19 mouse cellular contexts compared by ENCODE assay signal in the genomic region with DNA sequence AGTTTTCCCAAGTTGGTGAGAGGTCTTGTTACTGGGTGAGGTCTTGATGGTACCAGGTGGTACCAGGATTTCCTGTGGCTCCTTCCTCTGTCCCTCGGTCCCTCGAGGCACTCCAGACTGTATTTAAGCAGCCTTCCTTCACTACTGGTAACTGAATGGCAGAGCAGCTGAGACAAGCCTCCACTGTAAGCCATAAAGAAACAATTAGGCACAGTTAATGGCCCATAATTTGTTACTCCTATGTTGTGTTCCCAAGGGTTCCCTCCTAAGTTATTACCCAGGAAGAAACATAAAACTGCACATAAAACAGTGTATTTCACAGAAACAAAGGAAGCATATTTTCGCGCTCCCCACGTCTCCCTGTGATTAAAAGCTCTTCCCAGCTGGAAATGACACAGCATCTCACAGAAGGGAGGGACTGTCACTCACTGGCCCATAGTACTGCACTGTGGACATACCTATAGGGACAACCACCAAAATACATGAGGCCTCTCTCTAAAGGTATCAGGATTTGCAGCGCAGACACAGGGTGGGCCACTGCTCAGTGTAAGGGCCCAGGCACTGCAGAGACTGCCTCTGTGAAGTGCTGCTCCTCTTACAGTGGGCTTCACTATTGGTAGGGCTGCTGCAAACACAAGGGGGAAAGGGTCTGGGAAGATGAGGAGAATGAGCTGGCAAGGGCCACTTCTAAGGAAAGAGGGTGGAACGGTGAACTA. TPM values are rescaled to one million over a fixed set of nuclear protein-coding genes. Genes with fewer than 3 reads are reported as not detected.
DNase-seq lines count a peak whose midpoint lies in the region; ATAC-seq and TF ChIP-seq lines count a peak whose summit lies in the region.
"Had no signal": no experiment of that assay in that cellular context is flagged by ENCODE, and none has a peak within 500 bp of the region (broad histone marks: within the 10 kb centered on the region; RNA-seq: fewer than 3 reads in every experiment).

No protein-coding gene starts in this region.

- TF ChIP-seq CTCF in liver, postnatal 0 days (IDR thresholded peaks at IDR 0.05; ENCODE audit: low read depth) = no peak

- no peak overlapping the region for H3K9ac ChIP-seq in hindbrain, embryonic 14.5 days
- H3K9ac ChIP-seq in hindbrain, embryonic 11.5 days (ENCODE audit: low read depth, low read length) = no peak overlapping the region
- H3K9ac ChIP-seq in liver, postnatal 0 days (replicated peaks) = no peak overlapping the region
- no peak overlapping the region for H3K9ac ChIP-seq in liver, embryonic 11.5 days (ENCODE audit: low read depth, low read length)
- H3K9ac ChIP-seq in limb, embryonic 13.5 days = no peak overlapping the region; the same call in 1 of the 2 replicates

- H3K9me3 ChIP-seq in hindbrain, embryonic 14.5 days (ENCODE audit: control insufficient read depth, low read length) = no peaks in the 10 kb centered on the region
- no peaks in the 10 kb centered on the region for H3K9me3 ChIP-seq in hindbrain, embryonic 11.5 days (ENCODE audit: control insufficient read depth, low read length)
- H3K9me3 ChIP-seq in liver, postnatal 0 days (ENCODE audit: low read length) = no peaks in the 10 kb centered on the region
- H3K9me3 ChIP-seq in liver, embryonic 11.5 days (ENCODE audit: control insufficient read depth, low read length) = no peaks in the 10 kb centered on the region
- H3K9me3 ChIP-seq in limb, embryonic 13.5 days = no peaks in the 10 kb centered on the region

- peak; percentile 59; the same call in 1 of the 2 replicates for ATAC-seq in hindbrain, embryonic 14.5 days (ENCODE audit: low FRiP score)
- no peak for ATAC-seq in hindbrain, embryonic 11.5 days (ENCODE audit: low FRiP score)
- 0 out of 2 replicates have a peak, but pooled peaks have one; percentile 13 for ATAC-seq in liver, postnatal 0 days
- no peak for ATAC-seq in liver, embryonic 11.5 days (replicated peaks; ENCODE audit: low FRiP score)
- 0 out of 2 replicates have a peak, but pooled peaks have one; percentile 19 for ATAC-seq in limb, embryonic 13.5 days (ENCODE audit: low FRiP score, low read depth)

- H3K4me3 ChIP-seq in hindbrain, embryonic 14.5 days (replicated peaks; ENCODE audit: low read length) = no peak overlapping the region
- no peak overlapping the region for H3K4me3 ChIP-seq in hindbrain, embryonic 11.5 days (ENCODE audit: low read depth, low read length)
- no peak overlapping the region for H3K4me3 ChIP-seq in liver, postnatal 0 days (ENCODE audit: low read depth, low read length)
- no peak overlapping the region for H3K4me3 ChIP-seq in liver, embryonic 11.5 days (ENCODE audit: low read depth, low read length)
- H3K4me3 ChIP-seq in limb, embryonic 13.5 days = no peak overlapping the region
- H3K4me3 ChIP-seq: gastrocnemius, adult 2 months; layer of hippocampus, adult 2 months had no signal

- peaks cover 19% of the 10 kb centered on the region; the same call in 1 of the 2 replicates for H3K4me1 ChIP-seq in hindbrain, embryonic 14.5 days (replicated peaks; ENCODE audit: control insufficient read depth, insufficient read depth, low read length)
- H3K4me1 ChIP-seq in hindbrain, embryonic 11.5 days (replicated peaks; ENCODE audit: control insufficient read depth, insufficient read depth, low read length) = no peaks in the 10 kb centered on the region
- no peaks in the 10 kb centered on the region for H3K4me1 ChIP-seq in liver, postnatal 0 days (ENCODE audit: insufficient read depth)
- no peaks in the 10 kb centered on the region for H3K4me1 ChIP-seq in liver, embryonic 11.5 days (replicated peaks; ENCODE audit: control insufficient read depth, insufficient read depth, low read length)
- H3K4me1 ChIP-seq in limb, embryonic 13.5 days = peaks cover 11% of the 10 kb centered on the region

- TF ChIP-seq EP300 in liver, postnatal 0 days (IDR thresholded peaks at IDR 0.05; ENCODE audit: low read depth) = no peak

- H3K27ac ChIP-seq in hindbrain, embryonic 14.5 days = peak overlapping the region; percentile 48; the same call in 1 of the 2 replicates
- no peak overlapping the region for H3K27ac ChIP-seq in hindbrain, embryonic 11.5 days (ENCODE audit: low read depth, low read length)
- no peak overlapping the region for H3K27ac ChIP-seq in liver, postnatal 0 days (ENCODE audit: low read depth)
- H3K27ac ChIP-seq in liver, embryonic 11.5 days (ENCODE audit: low read depth, low read length) = no peak overlapping the region
- no peak overlapping the region for H3K27ac ChIP-seq in limb, embryonic 13.5 days
- H3K27ac ChIP-seq: gastrocnemius, adult 2 months; layer of hippocampus, adult 2 months had no signal

- no peaks in the 10 kb centered on the region for H3K27me3 ChIP-seq in hindbrain, embryonic 14.5 days (ENCODE audit: control insufficient read depth, insufficient read depth, low read length)
- H3K27me3 ChIP-seq in hindbrain, embryonic 11.5 days (ENCODE audit: control insufficient read depth, insufficient read depth, low read length) = no peaks in the 10 kb centered on the region
- no peaks in the 10 kb centered on the region for H3K27me3 ChIP-seq in liver, postnatal 0 days (ENCODE audit: insufficient read depth, low read length)
- H3K27me3 ChIP-seq in liver, embryonic 11.5 days (replicated peaks; ENCODE audit: control insufficient read depth, insufficient read depth, low read length) = no peaks in the 10 kb centered on the region
- H3K27me3 ChIP-seq in limb, embryonic 13.5 days = no peaks in the 10 kb centered on the region

- H3K4me2 ChIP-seq in hindbrain, embryonic 14.5 days (replicated peaks) = no peak overlapping the region
- H3K4me2 ChIP-seq in hindbrain, embryonic 11.5 days (replicated peaks; ENCODE audit: low read depth, low read length) = no peak overlapping the region
- no peak overlapping the region for H3K4me2 ChIP-seq in liver, postnatal 0 days (ENCODE audit: low read depth, low read length)
- H3K4me2 ChIP-seq in liver, embryonic 11.5 days = no peak overlapping the region
- no peak overlapping the region for H3K4me2 ChIP-seq in limb, embryonic 13.5 days (replicated peaks)

- DNase-seq in hindbrain, embryonic 14.5 days (ENCODE audit: low spot score) = no peak
- no peak for DNase-seq in hindbrain, embryonic 11.5 days (ENCODE audit: low spot score)
- DNase-seq in liver, postnatal 0 days = no peak
- DNase-seq in liver, embryonic 11.5 days (ENCODE audit: low spot score) = no peak
- peak; percentile 27 for DNase-seq in forelimb bud, embryonic 11.5 days (ENCODE audit: low read depth, low spot score)
- no peak for DNase-seq in c-Kit-positive CD71-positive TER-119-positive erythroid progenitor cells, embryonic 14.5 days (ENCODE audit: low spot score)
- no peak for DNase-seq in ovary, postnatal 10 days (ENCODE audit: low spot score)
- DNase-seq: adrenal gland, postnatal 25 days; cerebellum, adult 9-10 months; gastrocnemius, adult 2 months; heart, adult 18-20 months; kidney, adult 8-10 months; left cerebral cortex, postnatal 4 days; lung, adult 2 months; lung, postnatal 36 days; thymus, postnatal 4 days had no signal

- 0 out of 2 replicates have a peak, but pooled peaks cover 1% of the 10 kb centered on the region for H3K36me3 ChIP-seq in hindbrain, embryonic 14.5 days (replicated peaks; ENCODE audit: control insufficient read depth, insufficient read depth)
- H3K36me3 ChIP-seq in hindbrain, embryonic 11.5 days (ENCODE audit: control insufficient read depth, insufficient read depth, low read length) = no peaks in the 10 kb centered on the region
- H3K36me3 ChIP-seq in liver, postnatal 0 days (replicated peaks; ENCODE audit: insufficient read depth, low read length) = no peaks in the 10 kb centered on the region
- no peaks in the 10 kb centered on the region for H3K36me3 ChIP-seq in liver, embryonic 11.5 days (ENCODE audit: control insufficient read depth, insufficient read depth, low read length)
- 0 out of 2 replicates have a peak, but pooled peaks cover 2% of the 10 kb centered on the region for H3K36me3 ChIP-seq in limb, embryonic 13.5 days

- 54% methylated on average over 7 of the region's 7 CpGs for WGBS in hindbrain, embryonic 14.5 days
- WGBS in hindbrain, embryonic 11.5 days = 77% methylated on average over 7 of the region's 7 CpGs
- WGBS in liver, postnatal 0 days (ENCODE audit: insufficient replicate concordance) = 73% methylated on average over 7 of the region's 7 CpGs
- WGBS in liver, embryonic 11.5 days = 77% methylated on average over 7 of the region's 7 CpGs
- WGBS in limb, embryonic 13.5 days = 35% methylated on average over 7 of the region's 7 CpGs

RNA-seq across cellular contexts. Expression of gene Hormad2, which starts 31.7 kb away (rescaled TPM):
- 0.24 TPM in 1 of 2 replicates, not detected in the other for polyA plus RNA-seq in hindbrain, embryonic 14.5 days (2014; fragmentation: Nextera tagmentation; extraction: Ambion mirVana)
- not detected in 2 replicates for polyA plus RNA-seq in hindbrain, embryonic 11.5 days (2014; fragmentation: Nextera tagmentation; extraction: Ambion mirVana)
- 0.24 and 0.29 TPM in 2 replicates for polyA plus RNA-seq in liver, postnatal 0 days (2015; fragmentation: Nextera tagmentation; extraction: Ambion mirVana)
- polyA plus RNA-seq in liver, embryonic 11.5 days (2014; fragmentation: Nextera tagmentation; extraction: Ambion mirVana) = 1.4 and 1.9 TPM in 2 replicates
- 0.36 and 0.38 TPM in 2 replicates for polyA plus RNA-seq in limb, embryonic 13.5 days (2015; fragmentation: Nextera tagmentation; extraction: Ambion mirVana)
- polyA plus RNA-seq: small intestine, adult 2 months had no signal

Comparison
In these comparisons a context has a peak if more than half of its experiments do, and no peak if none do; other contexts are left out.
1. ATAC-seq: peak in hindbrain, embryonic 14.5 days (single experiment), liver, postnatal 0 days (single experiment) and limb, embryonic 13.5 days (single experiment); none in hindbrain, embryonic 11.5 days (single experiment) and liver, embryonic 11.5 days (single experiment).